Mouse (Mus musculus) macrophage (primary cell): ENCODE results near the gene Spr. TPM values are rescaled to one million over a fixed set of nuclear protein-coding genes. Genes with fewer than 3 reads are reported as not detected.

ENCODE experiments used
- polyA plus RNA-seq: library from polyadenylated mRNA; stranded (reverse); fragments of 250-400 nt; gene quantifications from 3 replicates; pipeline ENCODE4 v1.2.4, GENCODE M21; 2018; ENCODE audit warnings: inconsistent platforms

Spr gene
- polyA plus RNA-seq, 1 experiment from 2014 or later = 9.5 TPM

Other genes starting within 250 kb of the Spr start
- gene Exoc6b, start 68.3 kb downstream of the Spr start, polyA plus RNA-seq = 12.3 to 19.1 TPM (median 16.1 TPM) in 3 replicates
- gene Emx1, start 49.7 kb upstream of the Spr start, polyA plus RNA-seq = not detected in 3 replicates
- 3.8 to 11.4 TPM (median 5.9 TPM) in 3 replicates for gene Sfxn5, start 195.7 kb upstream of the Spr start, polyA plus RNA-seq
- gene Rab11fip5, start 236.9 kb upstream of the Spr start, polyA plus RNA-seq = 38.4 to 80.5 TPM (median 38.6 TPM) in 3 replicates